Mouse (Mus musculus) heart, adult 2 months (tissue): Measurements from ENCODE around the gene Lrrc74a. TPM values are rescaled to one million over a fixed set of nuclear protein-coding genes. Genes with fewer than 3 reads are reported as not detected.

Experiments used
- DNase-seq, 2 experiments: peaks; one replicate each; pipeline ENCODE4 v3.0.0; 2021
- H3K27ac ChIP-seq: fragments of 200-600 bp; 2 replicates; pipeline ENCODE4 v1.8.1; 2022
- H3K27me3 ChIP-seq: fragments of 200-500 bp; 2 replicates; pipeline ENCODE4 v1.6.1; 2012; ENCODE audit warnings: mild to moderate bottlenecking, low read length, inconsistent platforms, mixed read lengths; ENCODE audit not compliant: control insufficient read depth, insufficient read depth
- H3K36me3 ChIP-seq: fragments of 200-500 bp; 2 replicates; pipeline ENCODE4 v1.6.1; 2012; ENCODE audit warnings: low read length, inconsistent platforms; ENCODE audit not compliant: control insufficient read depth, insufficient read depth
- H3K4me1 ChIP-seq: fragments of 200-500 bp; 2 replicates; pipeline ENCODE4 v1.6.1; 2011; ENCODE audit warnings: low read length; ENCODE audit not compliant: control insufficient read depth, insufficient read depth
- H3K4me3 ChIP-seq: fragments of 200-600 bp; 2 replicates; pipeline ENCODE4 v1.8.1; 2022
- H3K79me2 ChIP-seq: fragments of 200-500 bp; replicated peaks from 2 replicates; pipeline ENCODE4 v1.6.1; 2012; ENCODE audit warnings: mild to moderate bottlenecking, inconsistent platforms, low read length, moderate library complexity, mixed read lengths; ENCODE audit not compliant: control insufficient read depth, insufficient read depth
- H3K9ac ChIP-seq: fragments of 200-500 bp; 2 replicates; pipeline ENCODE4 v1.6.1; 2012; ENCODE audit warnings: low read depth, mild to moderate bottlenecking, control low read depth, inconsistent platforms, low read length, mixed read lengths
- CTCF ChIP-seq: fragments of 200-600 bp; IDR thresholded peaks from 2 replicates; pipeline ENCODE4 v1.8.1; 2022; ENCODE audit warnings: antibody characterized with exemption, mild to moderate bottlenecking, moderate library complexity
- EP300 ChIP-seq: fragments of 200-500 bp; IDR thresholded peaks from 2 replicates; pipeline ENCODE4 v1.6.1; 2011; ENCODE audit warnings: low read depth, low read length, control low read depth; ENCODE audit not compliant: insufficient read depth
- POLR2A ChIP-seq: fragments of 200-500 bp; IDR thresholded peaks from 2 replicates; pipeline ENCODE4 v1.6.1; 2011; ENCODE audit warnings: mild to moderate bottlenecking, low read depth, low read length, control low read depth; ENCODE audit not compliant: insufficient read depth
- WGBS: fragments of 180-500 bp; shearing (Covaris S2); methylation state at CpG from one replicate; pipeline ENCODE4 v1.1.7; 2018; 5-methylcytosine and 5-hydroxymethylcytosine counted together
- intact Hi-C: fragments of 180-260 bp; cut with DNase I; formaldehyde crosslinking; loops from one replicate; pipeline ENCODE4 v1.15.1; 2025
- polyA plus RNA-seq: library from polyadenylated mRNA; depleted of rRNA; stranded (reverse); fragments of >200 nt; gene quantifications from 2 replicates; pipeline ENCODE4 v1.2.3, GENCODE M21; 2012
- total RNA-seq, 2 experiments: library from RNA; stranded (reverse); gene quantifications; 2 replicates each; pipeline ENCODE4 v1.2.3; 2021

The Lrrc74a gene
- total and polyA plus RNA-seq, 3 experiments, result not detected

GRCm38 (mm10) chr12:86698537-86698936, 35.6 kb upstream of the Lrrc74a start:
- no peak overlapping the region for H3K27ac ChIP-seq
- no peaks in the 10 kb centered on the region for H3K79me2 ChIP-seq
- TF ChIP-seq POLR2A (no peak), EP300 (no peak), CTCF (no peak)
- no peak overlapping the region for H3K9ac ChIP-seq
- H3K4me3 ChIP-seq, result no peak overlapping the region
- no peak for DNase-seq
- no peaks in the 10 kb centered on the region for H3K4me1 ChIP-seq
- H3K36me3 ChIP-seq, result no peaks in the 10 kb centered on the region
- H3K27me3 ChIP-seq, result no peaks in the 10 kb centered on the region
- intact Hi-C loops, result no loop called here

DNA sequence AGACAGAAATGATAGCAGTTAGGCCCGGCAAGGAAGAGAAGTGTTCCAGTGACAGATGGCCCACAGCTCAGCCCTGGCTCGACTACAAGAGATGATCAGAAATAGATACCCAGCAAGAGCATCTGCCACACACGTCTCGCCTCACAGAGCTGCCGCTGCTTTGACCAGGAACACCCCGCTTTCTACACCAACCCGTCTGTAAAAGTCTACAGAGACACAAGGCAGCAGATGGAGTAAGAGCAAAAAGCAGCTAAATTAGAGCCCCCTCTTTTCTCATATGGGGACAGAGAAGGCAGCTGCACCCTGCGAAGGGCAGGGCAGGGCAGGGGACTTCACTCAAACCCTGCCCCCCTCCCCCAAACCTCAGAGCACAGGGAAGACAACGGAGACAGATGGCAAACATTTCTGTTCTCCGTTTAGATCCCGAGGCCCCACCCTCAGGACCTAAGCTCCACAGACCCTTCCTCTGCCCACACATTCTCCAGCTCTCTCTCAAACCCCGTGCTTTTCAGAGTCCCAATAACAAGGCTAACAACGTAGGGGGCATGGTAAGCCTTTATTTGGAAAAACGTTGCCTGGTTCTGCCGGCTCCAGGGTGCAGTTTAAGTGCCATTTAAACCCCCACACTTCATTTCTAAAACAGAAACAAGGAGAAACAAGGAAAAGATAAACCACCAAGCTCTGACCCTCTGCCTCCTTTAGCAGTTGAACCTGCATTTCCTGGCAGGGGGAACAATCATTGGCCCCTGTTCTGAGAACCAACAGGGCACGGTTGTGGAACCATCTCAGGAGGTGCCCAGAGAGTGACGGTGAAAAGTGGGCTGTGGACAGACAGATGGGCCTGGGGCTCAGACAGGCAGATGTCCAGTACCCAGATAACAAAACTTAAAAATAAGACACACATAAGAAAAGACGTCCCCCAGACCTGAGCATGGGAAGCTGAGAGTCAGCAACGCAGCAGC, 33.9 kb upstream of the Lrrc74a start:
- Histone ChIP-seq H3K79me2 (no peaks in the 10 kb centered on the region), H3K4me1 (no peaks in the 10 kb centered on the region), H3K27me3 (no peaks in the 10 kb centered on the region), H3K27ac (no peak overlapping the region), H3K9ac (no peak overlapping the region), H3K4me3 (no peak overlapping the region), H3K36me3 (no peaks in the 10 kb centered on the region)
- intact Hi-C loops, result no loop called here
- 55% methylated on average over 19 of the region's 19 CpGs for WGBS
- TF ChIP-seq CTCF, result no peak
- no peak for DNase-seq

- no peak for TF ChIP-seq POLR2A
- TF ChIP-seq EP300, result no peak
- TF ChIP-seq CTCF, result no peak
- H3K4me3 ChIP-seq, result no peak overlapping the region
- H3K9ac ChIP-seq, result no peak overlapping the region
- H3K36me3 ChIP-seq, result no peaks in the 10 kb centered on the region
- H3K4me1 ChIP-seq, result no peaks in the 10 kb centered on the region
- WGBS, result 92% methylated on average over 4 of the region's 4 CpGs
- no peaks in the 10 kb centered on the region for H3K27me3 ChIP-seq
- no peaks in the 10 kb centered on the region for H3K79me2 ChIP-seq
- intact Hi-C loops, result no loop called here
- no peak overlapping the region for H3K27ac ChIP-seq
- no peak for DNase-seq
Measured at GRCm38 (mm10) chr12:86700927-86701310, 33.2 kb upstream of the Lrrc74a start.

DNA sequence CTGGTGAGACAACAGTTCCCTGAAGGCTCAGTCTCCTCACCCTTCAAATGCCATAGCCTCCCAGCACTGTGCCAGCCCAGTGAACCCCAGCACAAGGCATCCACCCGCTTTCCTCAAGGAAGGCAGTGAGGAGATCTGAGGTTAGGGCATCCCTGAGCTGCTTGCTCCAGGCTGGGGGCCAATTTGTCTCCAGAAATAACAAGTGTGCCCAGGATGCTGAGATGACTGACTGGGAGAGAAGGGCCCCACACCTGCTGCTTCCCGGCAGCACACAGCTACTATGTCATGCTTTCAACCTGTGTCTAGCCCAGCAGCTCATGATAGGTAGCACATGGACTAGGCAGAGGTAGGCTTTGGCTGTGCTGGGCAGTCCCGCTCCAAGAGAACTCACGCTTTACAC, 32.7 kb upstream of the Lrrc74a start:
- H3K79me2 ChIP-seq, result no peaks in the 10 kb centered on the region
- WGBS, result 94% methylated on average over 4 of the region's 4 CpGs
- H3K27me3 ChIP-seq, result no peaks in the 10 kb centered on the region
- DNase-seq, result no peak
- TF ChIP-seq CTCF, result no peak
- H3K36me3 ChIP-seq, result no peaks in the 10 kb centered on the region
- intact Hi-C loops, result no loop called here
- H3K4me3 ChIP-seq, result no peak overlapping the region
- no peak overlapping the region for H3K27ac ChIP-seq
- H3K4me1 ChIP-seq, result no peaks in the 10 kb centered on the region
- no peak overlapping the region for H3K9ac ChIP-seq

DNA sequence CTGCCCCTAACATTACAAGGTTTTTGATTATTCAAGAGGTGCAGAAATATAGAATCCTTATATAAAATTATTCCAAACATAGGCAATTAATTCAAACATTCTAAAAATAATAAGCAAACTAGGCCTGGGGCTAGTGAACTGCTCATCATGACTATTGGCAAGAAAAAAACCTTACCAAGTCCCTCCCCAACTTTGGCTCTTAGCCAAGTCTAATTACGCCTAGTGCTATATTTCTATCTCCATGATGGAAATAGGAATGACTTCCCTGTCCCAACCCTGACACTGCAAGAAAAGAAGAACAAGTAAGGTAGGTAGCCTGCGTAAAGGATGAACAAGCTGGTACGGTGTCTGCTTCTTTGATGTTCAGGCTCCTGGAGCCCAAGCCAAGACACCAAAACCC, 31.5 kb upstream of the Lrrc74a start:
- H3K4me1 ChIP-seq, result no peaks in the 10 kb centered on the region
- no peak overlapping the region for H3K4me3 ChIP-seq
- 95% methylated on average over 3 of the region's 3 CpGs for WGBS
- H3K9ac ChIP-seq, result no peak overlapping the region
- no peaks in the 10 kb centered on the region for H3K27me3 ChIP-seq
- H3K79me2 ChIP-seq, result no peaks in the 10 kb centered on the region
- intact Hi-C loops, result no loop called here
- no peak overlapping the region for H3K27ac ChIP-seq
- TF ChIP-seq CTCF (no peak), POLR2A (no peak), EP300 (no peak)
- DNase-seq, result no peak
- no peaks in the 10 kb centered on the region for H3K36me3 ChIP-seq

GRCm38 (mm10) chr12:86705843-86706242, 28.3 kb upstream of the Lrrc74a start:
- no peak for DNase-seq
- Histone ChIP-seq H3K9ac (no peak overlapping the region), H3K27ac (no peak overlapping the region), H3K4me1 (no peaks in the 10 kb centered on the region), H3K36me3 (no peaks in the 10 kb centered on the region), H3K79me2 (no peaks in the 10 kb centered on the region), H3K4me3 (no peak overlapping the region), H3K27me3 (no peaks in the 10 kb centered on the region)
- WGBS, result 91% methylated on average over 5 of the region's 5 CpGs
- TF ChIP-seq EP300, result no peak
- no peak for TF ChIP-seq CTCF
- no peak for TF ChIP-seq POLR2A
- intact Hi-C loops, result no loop called here
